Mouse (Mus musculus) C2C12 (cell line): ENCODE measurements at regions not wholly inside any gene's neighbourhood (a gene's known extent, or its start where the extent isn't known, plus 50 kb on each side); places are given as distances from the start of the nearest gene placed in this dataset.

ENCODE experiments used
- H3K27me3 ChIP-seq: one replicate; pipeline ENCODE4 v1.6.1; 2011; ENCODE audit not compliant: control insufficient read depth, insufficient read depth, insufficient read length
- H3K36me3 ChIP-seq: one replicate; pipeline ENCODE4 v1.6.1; 2011; ENCODE audit not compliant: control insufficient read depth, insufficient read depth
- H3K4me3 ChIP-seq: one replicate; pipeline ENCODE4 v1.5.1; 2011; ENCODE audit warnings: mild to moderate bottlenecking, control low read depth; ENCODE audit not compliant: poor library complexity, insufficient read depth, severe bottlenecking
- H3K79me2 ChIP-seq: one replicate; pipeline ENCODE4 v1.6.1; 2011; ENCODE audit not compliant: control insufficient read depth, insufficient read depth
- H3K79me3 ChIP-seq: one replicate; pipeline ENCODE4 v1.6.1; 2011; ENCODE audit warnings: low read depth, control low read depth
- H3ac ChIP-seq: one replicate; pipeline ENCODE3; 2011; ENCODE audit warnings: low read depth; ENCODE audit not compliant: control insufficient read depth, insufficient read length
- CEBPB ChIP-seq: IDR thresholded peaks from one replicate; pipeline ENCODE4 v1.6.1; 2011; ENCODE audit warnings: low read depth, mild to moderate bottlenecking, control low read depth, moderate library complexity
- CTCF ChIP-seq: IDR thresholded peaks from one replicate; pipeline ENCODE4 v1.5.1; 2011; ENCODE audit not compliant: control insufficient read depth, insufficient read depth, insufficient read length
- FOSL1 ChIP-seq: IDR thresholded peaks from one replicate; pipeline ENCODE4 v1.8.0; 2011; ENCODE audit warnings: mild to moderate bottlenecking, low read length; ENCODE audit not compliant: poor library complexity, insufficient read depth, severe bottlenecking
- MAX ChIP-seq: IDR thresholded peaks from one replicate; pipeline ENCODE4 v1.6.1; 2011; ENCODE audit warnings: mild to moderate bottlenecking, control low read depth
- MYOD1 ChIP-seq: IDR thresholded peaks from one replicate; pipeline ENCODE4 v1.6.1; 2011; ENCODE audit warnings: low read depth; ENCODE audit not compliant: control insufficient read depth, insufficient read length
- MYOG ChIP-seq: IDR thresholded peaks from one replicate; pipeline ENCODE4 v1.6.1; 2011; ENCODE audit not compliant: control insufficient read depth, insufficient read length; ENCODE audit errors: extremely low read depth
- USF1 ChIP-seq: IDR thresholded peaks from one replicate; pipeline ENCODE4 v1.6.1; 2011; ENCODE audit warnings: low read depth, mild to moderate bottlenecking, control low read depth, moderate library complexity

- no peak for TF ChIP-seq USF1
- TF ChIP-seq CTCF, result no peak
- TF ChIP-seq FOSL1, result no peak
- no peak for TF ChIP-seq MYOD1
- TF ChIP-seq MAX, result no peak
- no peak for TF ChIP-seq CEBPB
- TF ChIP-seq MYOG, result no peak
- H3K79me2 ChIP-seq, result no peaks in the 10 kb centered on the region
These were observed 3858.8 kb downstream of the 9330182O14Rik start for GRCm38 (mm10) chr15:43992936-43993335.

GRCm38 (mm10) chr15:44026468-44027028, 3892.4 kb downstream of the 9330182O14Rik start:
- no peaks in the 10 kb centered on the region for H3K36me3 ChIP-seq

More at GRCm38 (mm10) chr15:43992936-43993335, 3858.8 kb downstream of the 9330182O14Rik start:
- Histone ChIP-seq H3K36me3 (no peaks in the 10 kb centered on the region), H3K79me3 (no peaks in the 10 kb centered on the region), H3K27me3 (no peaks in the 10 kb centered on the region), H3ac (no peak overlapping the region), H3K4me3 (no peak overlapping the region)

GRCm38 (mm10) chr15:44035900-44036299, 3901.7 kb downstream of the 9330182O14Rik start:
- H3K79me2 ChIP-seq, result no peaks in the 10 kb centered on the region
- TF ChIP-seq FOSL1 (no peak), MYOG (no peak), USF1 (no peak), MYOD1 (no peak), CTCF (no peak), MAX (no peak), CEBPB (no peak)
- no peak overlapping the region for H3K4me3 ChIP-seq
- no peak overlapping the region for H3ac ChIP-seq
- H3K27me3 ChIP-seq, result no peaks in the 10 kb centered on the region
- no peaks in the 10 kb centered on the region for H3K36me3 ChIP-seq
- no peaks in the 10 kb centered on the region for H3K79me3 ChIP-seq

More at GRCm38 (mm10) chr15:44026468-44027028, 3892.4 kb downstream of the 9330182O14Rik start:
- Histone ChIP-seq H3K79me3 (no peaks in the 10 kb centered on the region), H3ac (no peak overlapping the region), H3K79me2 (no peaks in the 10 kb centered on the region), H3K27me3 (no peaks in the 10 kb centered on the region), H3K4me3 (no peak overlapping the region)
- TF ChIP-seq MAX (no peak), MYOD1 (no peak), USF1 (no peak), MYOG (no peak), CTCF (no peak), CEBPB (no peak), FOSL1 (no peak)

GRCm38 (mm10) chr15:44037893-44038292, 3903.7 kb downstream of the 9330182O14Rik start:
- Histone ChIP-seq H3K4me3 (no peak overlapping the region), H3K27me3 (no peaks in the 10 kb centered on the region), H3K79me3 (no peaks in the 10 kb centered on the region), H3K36me3 (no peaks in the 10 kb centered on the region), H3ac (no peak overlapping the region), H3K79me2 (no peaks in the 10 kb centered on the region)
- TF ChIP-seq USF1 (no peak), MYOG (no peak), CEBPB (no peak), MYOD1 (no peak), CTCF (no peak), FOSL1 (no peak), MAX (no peak)

GRCm38 (mm10) chr15:44050565-44051274, 3916.6 kb downstream of the 9330182O14Rik start:
- H3K79me2 ChIP-seq, result no peaks in the 10 kb centered on the region
- no peaks in the 10 kb centered on the region for H3K79me3 ChIP-seq
- H3K36me3 ChIP-seq, result no peaks in the 10 kb centered on the region
- no peak overlapping the region for H3K4me3 ChIP-seq
- no peak overlapping the region for H3ac ChIP-seq
- H3K27me3 ChIP-seq, result no peaks in the 10 kb centered on the region
- TF ChIP-seq USF1 (no peak), CEBPB (no peak), MYOG (no peak), MAX (no peak), CTCF (no peak), MYOD1 (no peak), FOSL1 (no peak)
